Mouse (Mus musculus) ES-E14 (cell line): ENCODE data around the gene Chrnb2. TPM values are rescaled to one million over a fixed set of nuclear protein-coding genes. Genes with fewer than 3 reads are reported as not detected.
A peak's percentile ranks its signal among the peaks of the same experiment; 100 is the strongest.

Experiments
- DNase-seq: peaks from one replicate; pipeline ENCODE4 v3.0.0-alpha.2; 2013; ENCODE audit warnings: low read depth, low spot score
- H3K27ac ChIP-seq: 2 replicates; pipeline ENCODE4 v1.5.1; 2012; ENCODE audit warnings: low read depth, mild to moderate bottlenecking, low read length, moderate library complexity, mixed read lengths; ENCODE audit not compliant: poor library complexity, insufficient read depth, severe bottlenecking
- H3K36me3 ChIP-seq: 2 replicates; pipeline ENCODE4 v1.6.1; 2012; ENCODE audit warnings: mild to moderate bottlenecking, low read length, moderate library complexity, mixed read lengths; ENCODE audit not compliant: control insufficient read depth, poor library complexity, insufficient read depth, severe bottlenecking
- H3K4me1 ChIP-seq, 2 experiments: fragments of 150-350 bp in 1 of 2; sonication (generic) in 1 of 2; 2 replicates each; pipeline ENCODE4 v1.6.1; 2012; ENCODE audit warnings: low read length in 2 of 2, mild to moderate bottlenecking in 1 of 2, mixed read lengths in 1 of 2; ENCODE audit not compliant: control insufficient read depth in 2 of 2, insufficient read depth in 2 of 2, poor library complexity in 1 of 2
- H3K4me3 ChIP-seq, 2 experiments: fragments of 150-350 bp in 1 of 2; sonication (generic) in 1 of 2; 2 replicates each; pipeline ENCODE4 v1.5.1; 2012; ENCODE audit warnings: low read length in 2 of 2, low read depth in 1 of 2, mild to moderate bottlenecking in 1 of 2, mixed read lengths in 1 of 2; ENCODE audit not compliant: insufficient read depth in 1 of 2, poor library complexity in 1 of 2, severe bottlenecking in 1 of 2
- H3K9ac ChIP-seq: 2 replicates; pipeline ENCODE4 v1.6.1; 2012; ENCODE audit warnings: low read depth, mild to moderate bottlenecking, low read length, mixed read lengths; ENCODE audit not compliant: poor library complexity, insufficient read depth, severe bottlenecking
- H3K9me3 ChIP-seq: fragments of 150-350 bp; sonication (generic); 2 replicates; pipeline ENCODE4 v1.6.1; 2012; ENCODE audit warnings: low read depth, mild to moderate bottlenecking, low read length; ENCODE audit not compliant: control insufficient read depth, insufficient read depth
- CHD2 ChIP-seq: IDR thresholded peaks from 2 replicates; pipeline ENCODE4 v1.6.1; 2014; ENCODE audit warnings: mild to moderate bottlenecking, low read depth, low read length, inconsistent platforms
- HCFC1 ChIP-seq: IDR thresholded peaks from 2 replicates; pipeline ENCODE4 v1.6.1; 2012; ENCODE audit warnings: low read length, inconsistent platforms, borderline replicate concordance; ENCODE audit not compliant: insufficient read depth
- MAFK ChIP-seq: IDR thresholded peaks from 2 replicates; pipeline ENCODE4 v1.6.1; 2014; ENCODE audit warnings: mild to moderate bottlenecking, low read depth, low read length, inconsistent platforms; ENCODE audit not compliant: insufficient read depth
- ZC3H11A ChIP-seq: IDR thresholded peaks from 2 replicates; pipeline ENCODE4 v1.6.1; 2012; ENCODE audit warnings: low read depth, mild to moderate bottlenecking, inconsistent platforms, low read length, borderline replicate concordance
- ZNF384 ChIP-seq: IDR thresholded peaks from 2 replicates; pipeline ENCODE4 v1.6.1; 2012; ENCODE audit warnings: low read depth, low read length, inconsistent platforms
- in situ Hi-C, 2 experiments: fragments of 600-800 bp; cut with MboI; formaldehyde crosslinking; loops; one replicate each; pipeline ENCODE4 v1.15.1; 2025; ENCODE audit warnings: low sequenced_read_pairs in 2 of 2, inconsistent platforms in 1 of 2; ENCODE audit not compliant: unreplicated experiment in 2 of 2
- total RNA-seq: library from RNA; depleted of rRNA; stranded (reverse); fragments of 300-350 nt; gene quantifications from 2 replicates; pipeline ENCODE4 v1.2.3, GENCODE M21; 2012

Gene Chrnb2
- total RNA-seq, 1 experiment = 0.67 TPM

- no peak overlapping the region for H3K27ac ChIP-seq
- H3K4me1 ChIP-seq = peaks cover 0 to 8% of the 10 kb centered on the region in 2 experiments; a peak in 2 of 4 replicates
- H3K4me3 ChIP-seq = no peak overlapping the region
- H3K36me3 ChIP-seq = peaks cover 24% of the 10 kb centered on the region
- no peaks in the 10 kb centered on the region for H3K9me3 ChIP-seq
- no peak for TF ChIP-seq ZC3H11A
- no peak for TF ChIP-seq CHD2
- TF ChIP-seq MAFK = no peak
- TF ChIP-seq ZNF384 = no peak
- no peak for TF ChIP-seq HCFC1
- in situ Hi-C loops = no loop called here
- no peak for DNase-seq
- H3K9ac ChIP-seq = no peak overlapping the region
Observed at GRCm38 (mm10) chr3:89752307-89752706, 12.1 kb downstream of the Chrnb2 start.

DNA sequence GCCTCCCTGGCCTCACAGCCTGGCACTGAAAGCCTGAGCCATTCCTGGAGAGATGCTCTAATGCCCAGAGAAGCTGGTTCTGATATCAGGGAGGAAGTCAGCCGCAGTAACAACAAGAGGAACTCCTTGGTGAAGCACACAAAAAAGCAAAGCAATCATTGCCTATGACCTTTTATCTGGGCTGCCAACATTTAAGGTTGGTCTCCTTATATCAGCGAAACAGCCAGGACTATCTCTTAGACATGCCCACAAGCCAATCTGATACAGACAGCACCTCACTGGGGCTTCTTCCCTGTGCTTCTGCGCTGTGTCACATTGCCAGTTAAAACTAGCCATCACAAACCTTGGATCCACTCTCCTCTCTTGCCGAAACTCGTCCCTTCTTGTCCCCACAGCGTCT lies 25.9 kb downstream of the Chrnb2 start:
- Histone ChIP-seq H3K4me1 (no peaks in the 10 kb centered on the region), H3K9me3 (no peaks in the 10 kb centered on the region), H3K27ac (no peak overlapping the region), H3K4me3 (no peak overlapping the region), H3K36me3 (peaks cover 34% of the 10 kb centered on the region), H3K9ac (no peak overlapping the region)
- in situ Hi-C loops = no loop called here
- TF ChIP-seq CHD2 (no peak), ZC3H11A (no peak), MAFK (no peak), HCFC1 (no peak), ZNF384 (no peak)
- no peak for DNase-seq

DNA sequence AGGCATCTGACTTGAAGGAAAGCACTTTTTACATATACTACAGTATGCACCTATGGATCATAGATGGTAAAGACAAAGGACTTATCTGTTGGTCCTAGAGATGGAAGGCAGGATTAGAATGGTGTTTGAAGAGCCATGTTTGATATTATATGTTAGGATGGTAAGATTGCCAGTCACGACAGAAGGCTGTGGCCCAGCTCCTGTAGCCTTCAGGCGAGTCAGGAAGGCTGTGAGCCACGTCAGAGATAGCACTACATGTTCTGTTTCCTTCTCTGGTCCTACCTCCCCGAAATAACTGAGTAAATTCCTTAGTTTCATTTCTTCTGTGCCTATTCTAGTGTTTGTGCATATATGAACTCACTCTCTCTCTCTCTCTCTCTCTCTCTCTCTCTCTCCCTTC lies 32.3 kb downstream of the Chrnb2 start:
- in situ Hi-C loops = no loop called here
- no peak overlapping the region for H3K4me3 ChIP-seq

GRCm38 (mm10) chr3:89730350-89731331 lies 33.8 kb downstream of the Chrnb2 start:
- H3K36me3 ChIP-seq = peaks cover 2% of the 10 kb centered on the region; the same call in 1 of the 2 replicates
- H3K4me3 ChIP-seq = peak overlapping the region; percentile 57 to 84
- peaks cover 0 to 7% of the 10 kb centered on the region in 2 experiments; a peak in 2 of 4 replicates for H3K4me1 ChIP-seq
- TF ChIP-seq ZNF384 = no peak
- 0 out of 2 replicates have a peak, but pooled peaks have one; percentile 19 for TF ChIP-seq HCFC1
- no peak overlapping the region for H3K27ac ChIP-seq
- in situ Hi-C loops = no loop called here
- peak; percentile 80 for DNase-seq
- peak overlapping the region; percentile 61 for H3K9ac ChIP-seq
- no peaks in the 10 kb centered on the region for H3K9me3 ChIP-seq

More for the DNA sequence above, 32.3 kb downstream of the Chrnb2 start:
- H3K36me3 ChIP-seq = peaks cover 5% of the 10 kb centered on the region; the same call in 1 of the 2 replicates
- peaks cover 0 to 7% of the 10 kb centered on the region in 2 experiments; a peak in 2 of 4 replicates for H3K4me1 ChIP-seq
- H3K9me3 ChIP-seq = no peaks in the 10 kb centered on the region
- no peak overlapping the region for H3K27ac ChIP-seq
- no peak for TF ChIP-seq CHD2
- no peak for TF ChIP-seq HCFC1
- TF ChIP-seq MAFK = no peak
- TF ChIP-seq ZC3H11A = no peak
- TF ChIP-seq ZNF384 = no peak
- no peak overlapping the region for H3K9ac ChIP-seq
- DNase-seq = no peak
